Mouse (Mus musculus): ENCODE data around the gene Chchd6.
A peak's percentile ranks its signal among the peaks of the same experiment; 100 is the strongest.

Chchd6 gene

DNA sequence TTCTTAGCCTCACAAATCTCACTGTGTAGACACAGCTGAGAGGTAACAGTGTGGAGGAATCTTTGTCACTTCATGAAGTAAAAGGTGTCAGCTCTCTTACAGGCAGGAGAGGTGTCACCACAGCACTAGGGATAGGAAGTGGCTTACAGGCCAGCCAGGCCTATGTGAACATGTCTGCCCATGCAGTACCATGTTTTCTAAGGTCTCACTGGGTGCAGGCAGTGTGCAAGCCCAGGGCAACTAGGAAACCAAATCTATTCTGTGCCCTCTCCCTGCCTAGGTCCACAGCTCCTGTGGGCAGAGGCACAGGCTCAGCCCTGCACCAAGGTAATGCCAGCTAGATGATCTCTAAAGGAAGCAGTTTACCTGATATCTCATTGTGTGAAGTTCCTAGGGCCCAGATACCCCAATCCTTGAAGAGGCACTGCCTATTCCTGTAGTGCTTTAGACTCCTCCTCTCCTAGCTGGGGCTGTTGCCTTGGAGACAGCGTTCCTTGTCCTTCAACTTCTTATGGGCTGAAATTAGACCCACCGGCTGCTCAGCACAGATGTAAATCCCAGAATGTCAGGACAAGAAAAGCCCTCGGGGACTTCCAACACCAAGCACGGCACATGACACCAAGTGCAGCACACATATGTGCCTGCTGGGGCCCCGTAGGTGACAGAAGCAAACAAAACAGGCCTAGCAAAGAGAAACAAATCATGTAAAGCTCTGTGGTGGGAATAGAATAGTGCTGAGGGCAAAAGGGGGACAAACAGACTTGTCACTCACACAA, 10.6 kb downstream of the Chchd6 start:
- DNase-seq (ENCODE audit: low read depth) = no peak

- no peak for DNase-seq (ENCODE audit: low read depth)
These were observed 12.3 kb downstream of the Chchd6 start for GRCm38 (mm10) chr6:89583170-89583569.

DNA sequence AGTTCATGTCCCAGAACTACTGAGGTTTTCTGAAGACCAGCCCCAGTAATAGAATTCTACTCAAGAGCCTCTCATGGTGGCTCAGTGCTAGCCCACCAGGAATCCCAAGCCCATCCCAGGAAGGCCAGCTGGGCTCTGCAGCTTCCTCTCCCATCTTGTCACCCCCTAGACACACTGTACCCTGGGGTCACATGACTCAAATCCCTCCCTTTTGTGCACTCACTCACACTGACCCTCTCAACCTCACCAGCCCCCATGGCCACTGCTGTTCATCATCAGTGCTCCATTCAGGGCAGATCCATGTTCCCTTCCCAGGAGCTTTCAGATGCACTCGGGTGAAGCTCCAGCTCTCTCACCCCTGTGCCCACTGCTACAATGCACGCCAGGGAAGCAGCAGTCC, 20.8 kb downstream of the Chchd6 start:
- DNase-seq (ENCODE audit: low read depth) = no peak

DNA sequence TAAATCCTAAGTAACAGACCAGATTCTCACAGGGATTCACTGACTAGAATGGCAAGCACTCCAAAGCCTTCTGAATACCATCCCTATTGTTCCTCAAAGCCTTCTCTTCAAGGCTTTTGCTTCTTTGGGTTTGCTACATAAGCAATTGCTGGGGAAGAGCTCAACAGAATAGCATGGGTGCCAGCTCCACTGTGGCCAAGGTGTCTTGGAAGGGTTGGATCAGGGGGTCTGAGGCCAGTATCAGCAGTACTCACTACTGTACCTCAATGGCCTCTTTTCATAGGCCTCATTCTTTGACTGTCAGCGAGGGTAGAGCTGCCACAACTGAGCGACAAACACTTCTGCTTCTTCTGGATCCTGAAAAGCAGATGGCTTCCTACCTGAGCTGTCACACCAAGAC, 21.7 kb downstream of the Chchd6 start:
- DNase-seq (ENCODE audit: low read depth) = no peak

GRCm38 (mm10) chr6:89572921-89573636, 22.4 kb downstream of the Chchd6 start:
- DNase-seq (ENCODE audit: low read depth) = no peak

DNA sequence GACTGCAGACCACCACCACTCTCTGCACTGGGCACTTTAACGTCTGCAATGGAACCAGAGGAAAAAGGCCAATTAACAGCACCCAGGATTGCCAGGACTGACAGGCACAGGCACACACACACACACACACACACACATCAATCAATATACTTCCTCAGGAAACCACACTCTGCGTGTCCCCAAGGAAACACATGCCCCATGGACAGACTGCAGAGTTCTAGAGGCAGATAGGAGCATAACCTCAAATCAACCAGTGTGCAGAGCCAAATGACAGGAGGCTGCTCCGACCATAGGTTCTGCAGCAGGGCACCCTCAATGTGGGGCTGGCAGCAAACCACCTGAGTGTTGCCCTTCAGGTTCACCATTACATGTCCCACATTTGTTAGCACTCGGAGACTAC, 26.1 kb downstream of the Chchd6 start:
- DNase-seq (ENCODE audit: low read depth) = no peak

DNA sequence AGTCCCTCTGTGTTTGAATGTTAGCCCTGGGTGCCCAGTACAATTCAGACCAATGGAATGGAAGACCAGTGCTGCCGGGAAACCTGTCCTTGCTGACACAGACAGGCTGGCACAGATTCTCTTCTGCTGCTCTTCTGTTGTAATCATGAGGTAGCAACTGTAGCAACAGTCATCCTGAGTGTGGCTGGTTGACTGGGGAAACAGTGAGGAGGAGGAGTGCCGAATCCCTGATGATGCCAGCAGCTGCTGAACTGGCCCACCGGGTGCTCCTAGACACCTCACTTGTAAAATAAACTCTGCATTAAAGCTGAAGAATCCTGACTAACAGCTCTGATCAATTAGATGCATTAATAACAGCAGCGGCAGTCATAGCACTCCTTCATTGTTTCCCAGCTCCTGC, 28.7 kb downstream of the Chchd6 start:
- DNase-seq (ENCODE audit: low read depth) = no peak

DNA sequence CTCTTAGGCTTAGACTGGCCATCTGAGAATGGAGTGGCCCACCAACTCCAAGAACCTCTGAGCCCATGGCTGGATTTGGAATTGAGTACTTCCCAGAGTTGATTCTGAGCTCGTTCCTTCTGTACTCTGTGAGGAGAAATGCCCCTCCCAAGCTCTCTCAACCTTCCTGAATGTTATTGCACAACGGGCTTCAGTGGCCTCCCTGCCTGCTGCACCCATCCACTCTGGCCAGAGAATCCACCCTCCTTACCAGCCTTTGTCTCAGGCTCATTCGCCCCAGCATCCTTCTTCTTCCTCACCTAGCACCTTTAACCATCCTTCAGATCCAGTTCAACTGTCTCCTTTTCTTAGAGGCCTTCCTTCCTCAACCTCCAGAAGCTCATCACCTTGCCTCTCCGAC, 32.1 kb downstream of the Chchd6 start:
- DNase-seq (ENCODE audit: low read depth) = no peak

DNA sequence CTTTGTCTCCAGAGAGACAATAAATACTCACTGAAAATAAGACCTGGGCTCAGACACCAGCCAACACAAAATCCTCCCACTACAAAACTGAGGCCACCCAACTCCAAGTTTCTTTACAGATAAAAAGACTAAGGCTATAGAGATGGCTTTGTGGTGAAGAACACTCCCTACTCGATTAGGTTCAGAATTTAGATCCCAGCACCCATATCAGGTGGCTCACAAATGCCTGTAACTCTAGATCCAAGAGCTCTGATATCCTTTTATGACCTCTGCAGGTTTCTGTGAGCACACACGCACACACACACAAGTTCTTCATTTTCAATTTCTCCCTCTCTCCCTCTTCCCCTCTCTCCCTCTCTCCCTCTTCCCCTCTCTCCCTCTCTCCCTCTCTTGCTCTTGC, 34.6 kb downstream of the Chchd6 start:
- DNase-seq (ENCODE audit: low read depth) = no peak

DNA sequence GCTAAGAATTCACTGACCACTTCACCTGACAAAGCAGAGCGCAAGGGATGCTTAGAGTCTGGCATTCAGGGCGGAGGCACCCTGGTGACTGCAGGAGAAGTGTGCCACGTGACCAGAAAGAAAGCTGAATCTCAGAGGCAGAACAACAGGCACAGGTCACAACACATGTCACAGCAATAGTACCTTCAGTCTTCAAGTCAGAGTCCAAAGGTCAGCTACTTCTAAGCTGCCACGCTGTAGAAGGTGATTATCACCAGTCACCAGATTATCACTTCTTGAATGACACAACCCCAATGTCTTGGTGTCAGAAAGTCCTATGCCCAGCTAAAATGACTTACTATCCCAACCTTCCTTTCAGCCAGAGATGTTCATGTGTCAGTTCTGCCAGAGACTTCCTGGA, 37.8 kb downstream of the Chchd6 start:
- no peak for DNase-seq (ENCODE audit: low read depth)

DNA sequence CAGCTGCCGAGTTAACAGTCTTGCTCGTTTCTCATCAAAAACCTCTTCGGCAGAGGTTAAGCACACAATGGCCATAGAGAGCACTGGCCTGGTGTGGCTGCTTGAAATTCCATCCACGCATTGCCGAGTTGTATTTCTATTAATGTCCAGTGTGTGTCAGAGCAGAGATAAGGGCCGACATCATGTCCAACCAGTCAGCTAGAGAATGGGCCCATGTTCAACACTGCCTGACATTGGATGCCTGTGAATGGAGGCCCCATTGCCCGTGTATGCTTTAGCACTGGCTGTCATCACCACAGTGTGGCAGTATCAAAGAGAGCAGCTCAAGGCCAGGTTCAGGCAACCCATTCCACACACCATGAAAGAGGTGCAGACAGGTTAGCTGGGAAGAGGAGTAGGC, 38.9 kb downstream of the Chchd6 start:
- no peak for DNase-seq (ENCODE audit: low read depth)

DNA sequence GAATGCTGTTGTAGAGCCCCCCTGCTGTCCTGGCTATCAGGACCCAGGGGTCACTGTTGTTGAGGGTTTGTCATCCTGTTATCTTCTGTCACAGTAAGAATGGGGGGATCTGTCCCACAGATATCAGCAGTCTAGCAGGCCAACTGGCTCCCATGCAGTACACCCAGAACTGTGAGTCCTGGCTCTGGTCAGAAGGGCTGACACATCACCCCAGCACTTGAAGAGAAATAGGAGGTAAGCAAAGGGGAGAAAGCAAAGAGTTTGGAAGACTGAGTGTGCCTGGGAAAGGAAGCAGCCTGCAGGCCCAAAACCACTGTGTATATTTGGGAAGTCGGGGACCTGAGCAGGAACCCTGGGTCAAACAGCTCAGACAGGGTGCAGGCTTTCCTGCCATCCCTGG, 39.5 kb downstream of the Chchd6 start:
- no peak for DNase-seq (ENCODE audit: low read depth)

- DNase-seq (ENCODE audit: low read depth) = no peak
These were observed 41.4 kb downstream of the Chchd6 start for GRCm38 (mm10) chr6:89554029-89554428.

GRCm38 (mm10) chr6:89553012-89553704, 42.3 kb downstream of the Chchd6 start:
- peak; percentile 32 for DNase-seq (ENCODE audit: low read depth)

DNA sequence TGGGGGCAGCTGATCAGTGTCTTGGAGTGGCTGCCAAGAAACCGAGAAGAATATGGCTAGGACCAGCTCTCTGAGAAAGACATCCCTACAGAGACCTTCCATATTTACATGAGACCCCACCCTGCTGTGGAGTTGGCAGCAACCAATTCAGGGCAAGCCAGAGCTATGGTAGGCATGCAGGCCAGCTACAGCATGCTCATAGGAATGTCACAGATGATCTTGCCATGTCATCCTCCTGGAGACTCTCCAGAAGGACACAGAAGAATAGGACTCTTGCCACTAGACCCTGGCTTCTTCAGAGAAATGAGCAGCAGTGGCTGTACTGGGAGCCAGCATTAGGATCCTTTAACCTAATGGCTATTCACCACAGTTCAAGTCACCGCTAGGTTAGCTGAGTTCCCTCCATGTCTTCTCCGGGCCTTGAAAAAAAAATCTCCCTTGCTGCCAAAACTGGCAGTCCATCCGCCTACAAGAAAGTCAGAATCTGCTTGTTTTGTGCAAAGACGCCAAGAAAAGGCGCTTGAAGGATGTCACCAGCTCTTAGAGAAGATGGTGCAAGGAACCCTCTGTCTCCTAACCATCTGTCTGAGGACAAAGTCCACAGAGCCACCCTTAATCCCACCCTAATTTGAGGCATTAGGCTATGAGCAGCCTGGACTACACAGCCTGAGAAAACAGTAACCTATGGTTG, 43.0 kb downstream of the Chchd6 start:
- no peak for DNase-seq (ENCODE audit: low read depth)

GRCm38 (mm10) chr6:89549157-89549556, 46.3 kb downstream of the Chchd6 start:
- DNase-seq (ENCODE audit: low read depth) = no peak

DNA sequence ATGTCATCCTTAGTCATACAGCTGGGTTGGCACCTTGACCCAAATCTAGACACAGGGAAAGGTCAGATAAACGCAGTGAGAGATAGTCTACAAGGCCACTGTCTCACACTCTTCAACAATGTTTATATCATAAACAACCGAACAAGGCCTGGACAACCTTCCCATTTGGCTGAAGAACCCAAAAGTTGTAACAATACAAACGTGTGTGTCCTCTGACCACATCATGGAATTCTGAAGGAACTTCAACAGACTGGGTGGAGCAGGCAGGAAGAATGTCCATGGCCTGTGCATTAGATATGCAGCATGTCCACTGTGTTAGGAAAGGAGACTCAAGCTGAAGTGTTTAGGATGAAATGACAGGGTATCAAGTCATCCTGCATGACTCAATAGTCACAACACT, 47.5 kb downstream of the Chchd6 start:
- no peak for DNase-seq (ENCODE audit: low read depth)

GRCm38 (mm10) chr6:89538102-89538751, 57.2 kb downstream of the Chchd6 start:
- peak; percentile 16 for DNase-seq (ENCODE audit: low read depth)

DNA sequence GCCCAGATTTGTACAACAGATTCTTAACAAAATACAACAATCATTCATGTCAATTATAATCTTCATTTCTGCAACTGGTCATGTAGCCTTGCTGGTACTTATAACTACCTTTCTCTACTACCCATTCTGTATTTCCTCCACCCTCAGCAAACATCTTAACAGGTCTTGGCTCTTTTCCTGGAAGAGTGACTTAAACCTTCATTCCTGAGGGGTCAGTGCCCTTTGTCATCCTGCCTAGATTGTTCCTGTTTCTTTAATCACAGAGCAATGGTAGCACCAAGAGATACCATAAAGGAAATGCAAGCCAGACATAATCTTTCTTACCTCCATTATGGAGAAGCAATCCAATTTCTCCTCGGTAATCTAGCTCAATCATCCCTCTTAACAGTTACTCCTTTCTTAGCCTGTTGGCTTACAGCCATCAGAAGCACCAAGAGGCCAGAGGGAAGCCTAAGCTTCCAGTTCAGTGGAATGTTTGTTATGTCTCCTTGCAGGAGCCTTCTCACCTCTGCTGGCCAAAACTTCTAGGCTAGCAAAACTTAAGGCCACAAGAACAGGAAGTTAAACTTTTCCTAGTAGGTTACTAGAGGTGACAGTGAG, 59.7 kb downstream of the Chchd6 start:
- DNase-seq (ENCODE audit: low read depth) = no peak

GRCm38 (mm10) chr6:89524766-89525165, 70.7 kb downstream of the Chchd6 start:
- DNase-seq (ENCODE audit: low read depth) = no peak

DNA sequence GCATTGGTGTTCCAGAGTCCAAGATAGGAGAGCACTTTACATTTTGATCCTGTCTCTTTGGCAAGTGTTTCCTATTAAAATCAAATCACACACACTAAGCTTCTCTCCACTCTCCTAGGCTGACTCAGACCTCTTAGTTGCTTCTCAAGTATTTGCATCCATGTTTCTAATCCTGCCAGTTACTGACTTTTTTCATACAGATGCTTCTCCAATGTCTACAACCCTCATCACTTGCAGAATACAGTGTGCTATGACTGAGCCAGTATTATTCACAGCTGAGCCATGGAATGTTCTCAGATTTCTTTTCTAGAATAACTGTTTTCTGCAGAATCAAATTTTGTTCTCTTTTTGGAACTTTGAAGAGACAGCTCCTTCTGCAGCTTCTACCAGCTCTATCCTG, 85.3 kb downstream of the Chchd6 start:
- no peak for DNase-seq (ENCODE audit: low read depth)

- no peak for DNase-seq (ENCODE audit: low read depth)
These were observed 86.7 kb downstream of the Chchd6 start for GRCm38 (mm10) chr6:89508725-89509124.
